Mouse (Mus musculus) spleen, postnatal 36 days (tissue): ENCODE measurements around the gene Mrgpra2b.
"Not testable (repeated sequence)": the region's sequence is repeated elsewhere in the genome, so short reads cannot be mapped to it uniquely, and the experiment has no call there.

ENCODE experiments used
- DNase-seq, 2 experiments: peaks; one replicate each; pipeline ENCODE4 v3.0.0; 2022; ENCODE audit warnings: low spot score in 2 of 2, mixed read lengths in 1 of 2

Gene Mrgpra2b

DNA sequence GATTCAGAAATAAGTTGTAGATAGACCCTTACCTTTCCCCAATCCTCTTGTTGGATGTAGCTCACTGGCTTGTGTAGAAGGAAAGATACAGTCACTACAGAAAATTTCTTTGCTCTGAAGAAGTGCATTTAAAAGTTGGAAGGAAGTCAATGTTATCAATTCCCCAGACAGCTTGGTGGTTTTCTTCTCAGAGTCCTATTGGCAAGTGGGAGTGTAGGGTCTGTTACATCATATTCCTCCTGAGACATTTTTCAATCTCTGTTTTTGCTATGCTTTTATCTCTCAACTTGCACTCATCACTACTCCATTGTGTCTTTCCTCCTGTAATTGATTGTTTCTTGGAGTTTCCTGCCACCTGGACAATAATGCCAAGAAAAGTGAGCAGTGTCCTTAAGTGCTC, at the start of gene Mrgpra2b:
Mrgpra2b (minus strand) TSS at position 101 of the 400 bp plus-strand sequence.
- DNase-seq: no peak

DNA sequence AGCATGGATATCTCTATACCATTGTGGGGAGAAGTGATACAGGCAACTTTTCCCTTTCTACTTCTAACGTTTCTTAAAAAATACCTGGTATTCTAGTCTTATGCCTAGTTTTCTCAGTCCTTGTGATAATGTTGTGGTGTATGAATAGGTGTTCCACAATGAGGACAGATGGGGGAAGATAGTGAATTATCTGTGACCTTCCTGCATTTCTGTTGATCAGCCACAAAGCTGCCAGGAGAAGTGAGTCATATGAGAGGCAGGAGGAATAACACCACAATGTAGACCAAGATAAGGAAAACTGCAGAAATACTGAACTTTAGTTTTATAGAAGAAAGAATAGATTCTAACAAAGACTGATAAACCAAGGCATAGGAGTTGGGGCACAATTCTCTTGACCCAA, 12.3 kb downstream of the Mrgpra2b start:
- no peak for DNase-seq

DNA sequence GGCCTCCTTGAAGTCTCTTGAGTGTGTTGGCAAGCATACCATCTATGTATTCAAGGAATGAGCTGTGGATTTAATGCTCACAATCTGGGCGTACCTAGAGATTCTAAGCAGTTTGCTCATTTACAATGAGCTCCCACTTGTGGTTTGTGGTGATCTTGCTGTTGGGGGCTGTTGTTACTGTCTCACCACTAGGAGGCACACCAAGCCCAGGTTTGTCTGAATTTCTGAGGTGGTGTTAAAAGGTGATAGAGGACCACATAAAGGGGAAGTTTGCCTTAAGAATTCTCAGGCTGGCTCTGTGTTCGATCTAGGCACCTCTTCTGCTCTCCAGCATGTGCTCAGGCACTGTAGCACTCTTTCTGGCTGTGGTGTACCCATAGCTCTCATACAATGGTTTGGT, 13.6 kb downstream of the Mrgpra2b start:
- DNase-seq: no peak

DNA sequence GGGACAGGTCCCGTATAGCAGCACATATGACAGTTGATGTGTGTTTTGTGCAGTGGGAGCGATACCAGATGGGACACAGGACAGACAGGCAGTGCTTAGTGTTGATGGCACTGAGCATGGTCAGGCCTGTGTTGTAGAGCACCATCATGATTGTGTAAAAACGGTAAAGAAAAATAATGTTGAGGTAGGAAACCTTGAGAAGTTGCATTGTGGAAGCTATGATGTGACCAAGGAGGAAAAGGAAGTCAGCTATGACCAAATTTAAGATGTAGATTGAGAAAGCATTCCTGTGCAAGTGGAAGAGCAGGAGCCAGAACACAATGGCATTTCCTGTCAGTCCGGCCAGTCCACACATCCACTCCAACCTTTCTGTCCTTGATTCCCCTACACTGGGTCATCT, 25.7 kb downstream of the Mrgpra2b start:
- DNase-seq: no peak

DNA sequence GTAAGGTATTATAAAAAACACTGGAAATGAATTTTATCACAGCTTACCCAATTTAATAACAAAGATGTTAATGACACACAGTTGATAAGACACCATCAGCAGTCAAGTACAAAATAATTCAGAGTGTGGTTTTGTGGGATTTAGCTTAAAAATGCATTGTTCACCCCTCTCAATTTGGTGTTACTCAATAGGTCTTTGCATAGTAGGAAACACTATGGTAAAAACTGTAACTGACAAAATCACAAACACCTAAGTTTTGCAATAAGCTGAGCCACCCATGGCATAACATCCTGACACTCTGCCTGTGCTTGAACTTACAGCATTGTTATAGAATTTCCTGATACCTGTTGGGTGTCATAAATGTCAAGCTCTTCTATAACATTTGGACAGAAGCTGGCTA, 37.4 kb downstream of the Mrgpra2b start:
- not testable (repeated sequence) for DNase-seq

DNA sequence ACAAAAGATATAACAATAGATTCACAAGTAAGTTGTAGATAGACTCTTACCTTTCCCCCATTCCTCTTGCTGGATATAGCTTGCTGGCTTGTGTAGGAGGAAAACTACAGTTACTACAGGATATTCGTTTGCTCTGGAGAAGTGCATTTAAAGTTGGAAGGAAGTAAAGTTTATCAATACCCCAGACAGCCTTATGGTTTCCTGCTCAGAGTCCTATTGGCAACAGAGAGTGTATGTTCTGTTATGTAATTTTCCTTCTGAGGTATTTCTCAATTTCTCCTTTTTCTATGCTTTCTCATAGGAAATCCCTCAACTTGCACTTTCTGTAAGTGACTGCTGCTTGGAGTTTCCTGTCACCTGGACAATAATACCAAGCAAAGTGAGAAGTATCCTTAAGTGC, 39.2 kb downstream of the Mrgpra2b start:
- DNase-seq: not testable (repeated sequence)

DNA sequence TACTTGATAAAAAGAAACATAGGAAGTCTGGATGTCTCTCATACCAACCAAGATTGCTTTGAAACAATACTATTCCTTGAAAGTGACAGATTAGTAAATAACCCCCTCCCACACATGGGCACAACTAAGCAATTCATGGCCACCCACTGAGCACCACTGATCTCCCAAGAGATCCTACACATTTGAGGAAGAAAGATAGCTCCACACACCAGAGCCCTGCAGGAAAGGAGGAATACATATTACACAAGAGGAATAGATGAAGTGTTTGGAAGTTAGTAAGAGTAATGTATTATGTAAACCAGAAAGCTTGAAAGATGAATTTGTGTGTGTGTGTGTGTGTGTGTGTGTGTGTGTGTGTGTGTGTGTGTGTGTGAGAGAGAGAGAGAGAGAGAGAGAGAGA, 45.5 kb downstream of the Mrgpra2b start:
- DNase-seq: not testable (repeated sequence)

DNA sequence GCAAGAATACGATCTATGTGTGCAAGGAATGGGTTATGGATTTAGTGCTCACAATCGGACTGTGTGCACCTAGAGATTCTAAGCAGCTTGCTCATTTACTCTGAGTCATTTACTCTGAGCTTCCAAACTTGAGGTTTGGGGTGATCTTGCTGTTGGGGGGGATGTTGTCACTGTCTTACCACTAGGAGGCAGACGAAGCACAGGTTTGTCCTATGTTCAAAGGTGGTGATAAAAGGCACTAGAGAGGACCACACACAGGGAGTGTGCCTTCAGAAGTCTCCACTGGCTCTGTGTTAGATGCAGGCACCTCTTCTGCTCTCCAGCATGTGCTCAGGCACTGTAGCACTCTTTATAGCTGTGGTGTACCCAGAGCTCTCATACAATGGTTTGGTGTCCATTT, 54.8 kb downstream of the Mrgpra2b start:
- DNase-seq: not testable (repeated sequence)

DNA sequence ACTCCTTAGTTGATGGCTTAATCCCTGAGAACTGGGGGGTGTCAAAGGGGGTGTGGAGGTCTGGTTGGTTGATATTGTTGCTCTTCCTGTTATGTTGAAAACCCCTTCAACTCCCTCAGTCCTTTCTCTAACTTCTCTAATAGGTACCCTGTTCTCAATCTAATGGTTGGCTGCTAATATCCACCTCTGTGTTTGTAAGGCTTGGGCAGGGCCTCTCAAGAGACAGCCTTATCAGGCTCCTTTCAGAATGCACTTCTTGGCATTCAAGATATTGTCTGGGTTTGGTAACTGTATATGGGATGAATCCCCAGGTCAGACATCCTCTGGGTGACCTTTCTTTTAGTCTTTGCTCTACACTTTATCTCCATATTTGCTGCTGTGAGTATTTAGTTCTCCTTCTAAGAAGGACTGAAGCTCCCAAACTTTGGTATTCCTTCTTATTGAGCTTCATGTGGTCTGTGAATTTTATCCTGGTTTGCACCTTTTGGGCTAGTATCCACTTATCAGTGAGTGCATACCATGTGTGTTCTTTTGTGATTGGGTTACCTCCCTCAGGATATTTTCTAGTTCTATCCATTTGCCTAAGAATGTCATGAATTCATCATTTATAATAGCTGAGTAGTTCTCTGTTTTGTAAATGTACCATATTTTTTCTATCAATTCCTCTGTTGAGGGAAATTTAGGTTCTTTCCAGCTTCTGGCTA, 63.2 kb downstream of the Mrgpra2b start:
- not testable (repeated sequence) for DNase-seq

DNA sequence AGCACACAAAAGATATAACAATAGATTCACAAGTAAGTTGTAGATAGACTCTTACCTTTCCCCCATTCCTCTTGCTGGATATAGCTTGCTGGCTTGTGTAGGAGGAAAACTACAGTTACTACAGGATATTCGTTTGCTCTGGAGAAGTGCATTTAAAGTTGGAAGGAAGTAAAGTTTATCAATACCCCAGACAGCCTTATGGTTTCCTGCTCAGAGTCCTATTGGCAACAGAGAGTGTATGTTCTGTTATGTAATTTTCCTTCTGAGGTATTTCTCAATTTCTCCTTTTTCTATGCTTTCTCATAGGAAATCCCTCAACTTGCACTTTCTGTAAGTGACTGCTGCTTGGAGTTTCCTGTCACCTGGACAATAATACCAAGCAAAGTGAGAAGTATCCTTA, 76.6 kb downstream of the Mrgpra2b start, which contains the start of gene Mrgpra2a:
Mrgpra2a (minus strand) TSS at position 125 of the 400 bp plus-strand sequence.
- DNase-seq: not testable (repeated sequence)

DNA sequence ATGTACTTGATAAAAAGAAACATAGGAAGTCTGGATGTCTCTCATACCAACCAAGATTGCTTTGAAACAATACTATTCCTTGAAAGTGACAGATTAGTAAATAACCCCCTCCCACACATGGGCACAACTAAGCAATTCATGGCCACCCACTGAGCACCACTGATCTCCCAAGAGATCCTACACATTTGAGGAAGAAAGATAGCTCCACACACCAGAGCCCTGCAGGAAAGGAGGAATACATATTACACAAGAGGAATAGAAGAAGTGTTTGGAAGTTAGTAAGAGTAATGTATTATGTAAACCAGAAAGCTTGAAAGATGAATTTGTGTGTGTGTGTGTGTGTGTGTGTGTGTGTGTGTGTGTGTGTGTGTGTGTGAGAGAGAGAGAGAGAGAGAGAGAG, 82.9 kb downstream of the Mrgpra2b start:
- DNase-seq: not testable (repeated sequence)

DNA sequence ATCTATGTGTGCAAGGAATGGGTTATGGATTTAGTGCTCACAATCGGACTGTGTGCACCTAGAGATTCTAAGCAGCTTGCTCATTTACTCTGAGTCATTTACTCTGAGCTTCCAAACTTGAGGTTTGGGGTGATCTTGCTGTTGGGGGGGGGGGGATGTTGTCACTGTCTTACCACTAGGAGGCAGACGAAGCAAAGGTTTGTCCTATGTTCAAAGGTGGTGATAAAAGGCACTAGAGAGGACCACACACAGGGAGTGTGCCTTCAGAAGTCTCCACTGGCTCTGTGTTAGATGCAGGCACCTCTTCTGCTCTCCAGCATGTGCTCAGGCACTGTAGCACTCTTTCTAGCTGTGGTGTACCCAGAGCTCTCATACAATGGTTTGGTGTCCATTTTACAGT, 92.2 kb downstream of the Mrgpra2b start:
- not testable (repeated sequence) for DNase-seq

DNA sequence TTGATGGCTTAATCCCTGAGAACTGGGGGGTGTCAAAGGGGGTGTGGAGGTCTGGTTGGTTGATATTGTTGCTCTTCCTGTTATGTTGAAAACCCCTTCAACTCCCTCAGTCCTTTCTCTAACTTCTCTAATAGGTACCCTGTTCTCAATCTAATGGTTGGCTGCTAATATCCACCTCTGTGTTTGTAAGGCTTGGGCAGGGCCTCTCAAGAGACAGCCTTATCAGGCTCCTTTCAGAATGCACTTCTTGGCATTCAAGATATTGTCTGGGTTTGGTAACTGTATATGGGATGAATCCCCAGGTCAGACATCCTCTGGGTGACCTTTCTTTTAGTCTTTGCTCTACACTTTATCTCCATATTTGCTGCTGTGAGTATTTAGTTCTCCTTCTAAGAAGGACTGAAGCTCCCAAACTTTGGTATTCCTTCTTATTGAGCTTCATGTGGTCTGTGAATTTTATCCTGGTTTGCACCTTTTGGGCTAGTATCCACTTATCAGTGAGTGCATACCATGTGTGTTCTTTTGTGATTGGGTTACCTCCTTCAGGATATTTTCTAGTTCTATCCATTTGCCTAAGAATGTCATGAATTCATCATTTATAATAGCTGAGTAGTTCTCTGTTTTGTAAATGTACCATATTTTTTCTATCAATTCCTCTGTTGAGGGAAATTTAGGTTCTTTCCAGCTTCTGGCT, 100.7 kb downstream of the Mrgpra2b start:
- not testable (repeated sequence) for DNase-seq
